Comparison of ENCODE assay signal across 8 mouse cellular contexts in genomic region chr11:52281568-52282328, GRCm38 (mm10). TPM values are rescaled to one million over a fixed set of nuclear protein-coding genes. Genes with fewer than 3 reads are reported as not detected.
A peak's percentile ranks its signal among the peaks of the same experiment; 100 is the strongest.
DNase-seq lines count a peak whose midpoint lies in the region; ATAC-seq and TF ChIP-seq lines count a peak whose summit lies in the region.
"Had no signal": no experiment of that assay in that cellular context is flagged by ENCODE, and none has a peak within 500 bp of the region (broad histone marks: within the 10 kb centered on the region; RNA-seq: fewer than 3 reads in every experiment).

No protein-coding gene starts in this region.

- peaks cover 34% of the 10 kb centered on the region for H3K4me1 ChIP-seq in lung, embryonic 16.5 days (replicated peaks; ENCODE audit: control insufficient read depth, insufficient read depth, low read length)
- peaks cover 11% of the 10 kb centered on the region; the same call in 1 of the 2 replicates for H3K4me1 ChIP-seq in forebrain, embryonic 14.5 days (ENCODE audit: control insufficient read depth, insufficient read depth, low read length)
- H3K4me1 ChIP-seq in limb, embryonic 15.5 days: peaks cover 38% of the 10 kb centered on the region
- peaks cover 2% of the 10 kb centered on the region; the same call in 1 of the 2 replicates for H3K4me1 ChIP-seq in stomach, postnatal 0 days (replicated peaks; ENCODE audit: control insufficient read depth, insufficient read depth)

- H3K9me3 ChIP-seq in lung, embryonic 16.5 days (ENCODE audit: control insufficient read depth, low read length): no peaks in the 10 kb centered on the region
- no peaks in the 10 kb centered on the region for H3K9me3 ChIP-seq in forebrain, embryonic 14.5 days (replicated peaks; ENCODE audit: control insufficient read depth, low read length)
- no peaks in the 10 kb centered on the region for H3K9me3 ChIP-seq in limb, embryonic 15.5 days
- no peaks in the 10 kb centered on the region for H3K9me3 ChIP-seq in stomach, postnatal 0 days (ENCODE audit: control insufficient read depth, low read length)

- no peaks in the 10 kb centered on the region for H3K27me3 ChIP-seq in lung, embryonic 16.5 days (ENCODE audit: control insufficient read depth, insufficient read depth, low read depth, low read length)
- H3K27me3 ChIP-seq in forebrain, embryonic 14.5 days (replicated peaks; ENCODE audit: control insufficient read depth, insufficient read depth, low read length): peaks cover 22% of the 10 kb centered on the region; the same call in 1 of the 2 replicates
- peaks cover 53% of the 10 kb centered on the region for H3K27me3 ChIP-seq in limb, embryonic 15.5 days
- H3K27me3 ChIP-seq in stomach, postnatal 0 days (ENCODE audit: control insufficient read depth, insufficient read depth, low read length): no peaks in the 10 kb centered on the region

- no peak for DNase-seq in lung, postnatal 10 days
- no peak for DNase-seq in forebrain, embryonic 14.5 days (ENCODE audit: low spot score)
- no peak for DNase-seq in stomach, postnatal 0 days (ENCODE audit: low spot score)
- no peak for DNase-seq in right cerebral cortex, postnatal 36 days (ENCODE audit: low spot score in 2 of 2)
- no peak for DNase-seq in Muller cell, postnatal 12 days (ENCODE audit: inconsistent ontology term)
- DNase-seq: adrenal gland, postnatal 25 days had no signal

- peak overlapping the region; percentile 77 for H3K4me3 ChIP-seq in lung, embryonic 16.5 days (ENCODE audit: low read length)
- peak overlapping the region; percentile 60; the same call in 1 of the 2 replicates for H3K4me3 ChIP-seq in forebrain, embryonic 14.5 days (ENCODE audit: low read depth, low read length)
- H3K4me3 ChIP-seq in limb, embryonic 15.5 days: peak overlapping the region; percentile 65
- H3K4me3 ChIP-seq in stomach, postnatal 0 days (ENCODE audit: low read depth, low read length): no peak overlapping the region; the same call in 1 of the 2 replicates

- TF ChIP-seq CTCF in stomach, postnatal 0 days (IDR thresholded peaks at IDR 0.05; ENCODE audit: low read depth): no peak

- no peak for ATAC-seq in lung, embryonic 16.5 days (ENCODE audit: low read depth)
- ATAC-seq in forebrain, embryonic 14.5 days: no peak
- ATAC-seq in limb, embryonic 15.5 days (ENCODE audit: insufficient number of reproducible peaks, low FRiP score, low TSS enrichment, low read depth): no peak
- ATAC-seq in stomach, postnatal 0 days (ENCODE audit: low FRiP score, low TSS enrichment): no peak

- H3K4me2 ChIP-seq in lung, embryonic 16.5 days (ENCODE audit: low read depth, low read length): peak overlapping the region; percentile 88
- peak overlapping the region; percentile 93 for H3K4me2 ChIP-seq in forebrain, embryonic 14.5 days (ENCODE audit: low read length)
- H3K4me2 ChIP-seq in limb, embryonic 15.5 days: peak overlapping the region; percentile 95
- peak overlapping the region; percentile 90 for H3K4me2 ChIP-seq in stomach, postnatal 0 days (replicated peaks; ENCODE audit: low read depth)

- TF ChIP-seq EP300 in stomach, postnatal 0 days (optimal IDR thresholded peaks at IDR 0.05): no peak

- H3K27ac ChIP-seq in lung, embryonic 16.5 days (ENCODE audit: low read length): no peak overlapping the region
- H3K27ac ChIP-seq in forebrain, embryonic 14.5 days (ENCODE audit: low read depth, low read length): no peak overlapping the region
- no peak overlapping the region for H3K27ac ChIP-seq in limb, embryonic 15.5 days
- H3K27ac ChIP-seq in stomach, postnatal 0 days (replicated peaks): no peak overlapping the region

- H3K9ac ChIP-seq in lung, embryonic 16.5 days (ENCODE audit: low read length): peak overlapping the region; percentile 73
- H3K9ac ChIP-seq in forebrain, embryonic 14.5 days (ENCODE audit: low read length): peak overlapping the region; percentile 69; the same call in 1 of the 2 replicates
- no peak overlapping the region for H3K9ac ChIP-seq in limb, embryonic 15.5 days
- H3K9ac ChIP-seq in stomach, postnatal 0 days (ENCODE audit: low read length): no peak overlapping the region

- H3K36me3 ChIP-seq in lung, embryonic 16.5 days (ENCODE audit: control insufficient read depth, insufficient read depth, low read length): 0 out of 2 replicates have a peak, but pooled peaks cover 2% of the 10 kb centered on the region
- H3K36me3 ChIP-seq in forebrain, embryonic 14.5 days (ENCODE audit: control insufficient read depth, insufficient read depth, low read length): no peaks in the 10 kb centered on the region
- 0 out of 2 replicates have a peak, but pooled peaks cover 2% of the 10 kb centered on the region for H3K36me3 ChIP-seq in limb, embryonic 15.5 days
- no peaks in the 10 kb centered on the region for H3K36me3 ChIP-seq in stomach, postnatal 0 days (ENCODE audit: control insufficient read depth, insufficient read depth, low read length)

- 57% methylated on average over 19 of the region's 19 CpGs for WGBS in lung, embryonic 16.5 days
- 62% methylated on average over 19 of the region's 19 CpGs for WGBS in forebrain, embryonic 14.5 days
- WGBS in limb, embryonic 15.5 days: 65% methylated on average over 19 of the region's 19 CpGs
- WGBS in stomach, postnatal 0 days: 72% methylated on average over 19 of the region's 19 CpGs

RNA-seq across cellular contexts. Expression of gene Tcf7, which starts 1.1 kb away (rescaled TPM):
- 16.4 and 19.9 TPM in 2 replicates for polyA plus RNA-seq in lung, embryonic 16.5 days (2015; fragmentation: Nextera tagmentation; extraction: Ambion mirVana)
- 2.6 and 4.0 TPM in 2 replicates for polyA plus RNA-seq in forebrain, embryonic 14.5 days (2014; fragmentation: Nextera tagmentation; extraction: Ambion mirVana)
- polyA plus RNA-seq in limb, embryonic 15.5 days (2015; fragmentation: Nextera tagmentation; extraction: Ambion mirVana): 9.6 and 9.8 TPM in 2 replicates
- 3.6 and 3.7 TPM in 2 replicates for polyA plus RNA-seq in stomach, postnatal 0 days (2015; fragmentation: Nextera tagmentation; extraction: Ambion mirVana)

RNA-seq across cellular contexts. Expression of gene Skp1a, which starts 50.0 kb away (rescaled TPM):
- polyA plus RNA-seq in lung, embryonic 16.5 days (2015; fragmentation: Nextera tagmentation; extraction: Ambion mirVana): 812 and 833 TPM in 2 replicates
- polyA plus RNA-seq in forebrain, embryonic 14.5 days (2014; fragmentation: Nextera tagmentation; extraction: Ambion mirVana): 1,258 and 1,335 TPM in 2 replicates
- 702 and 744 TPM in 2 replicates for polyA plus RNA-seq in limb, embryonic 15.5 days (2015; fragmentation: Nextera tagmentation; extraction: Ambion mirVana)
- 530 and 542 TPM in 2 replicates for polyA plus RNA-seq in stomach, postnatal 0 days (2015; fragmentation: Nextera tagmentation; extraction: Ambion mirVana)

Comparison
In these comparisons a context has a peak if more than half of its experiments do, and no peak if none do; other contexts are left out.
1. H3K9ac ChIP-seq: peak in lung, embryonic 16.5 days (single experiment) and forebrain, embryonic 14.5 days (single experiment); none in limb, embryonic 15.5 days (single experiment) and stomach, postnatal 0 days (single experiment).
2. Peak in every context shown above with its lines, with median percentiles within 50 percentile points of each other: H3K4me2 ChIP-seq.